In the genomic region with DNA sequence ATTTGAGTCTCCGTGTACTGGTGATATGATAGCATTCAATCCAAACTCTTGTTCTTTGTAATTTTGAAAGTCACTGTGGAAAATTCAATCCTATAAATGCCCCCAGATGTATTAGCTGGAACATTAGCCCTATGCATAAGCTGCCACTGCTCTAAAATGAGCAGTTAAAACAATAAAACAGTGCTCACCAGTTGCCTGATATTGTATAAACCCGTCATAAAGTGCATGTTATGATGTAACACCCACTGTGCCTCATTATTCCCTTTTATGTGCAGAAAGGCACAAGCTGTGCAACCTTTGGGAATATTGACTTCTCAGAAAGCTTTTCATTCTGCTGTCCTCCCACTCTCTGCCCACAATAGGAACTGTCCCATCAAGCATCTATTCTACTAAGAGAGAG, we compare ENCODE assay signal across 27 mouse cellular contexts.
"Had no signal": no experiment of that assay in that cellular context is flagged by ENCODE, and none has a peak within 500 bp of the region (broad histone marks: within the 10 kb centered on the region; RNA-seq: fewer than 3 reads in every experiment).

No protein-coding gene starts in this region.

- H3K9me3 ChIP-seq: embryonic facial prominence, embryonic 10.5 days; embryonic facial prominence, embryonic 12.5 days; embryonic facial prominence, embryonic 13.5 days; embryonic facial prominence, embryonic 15.5 days; forebrain, embryonic 10.5 days; forebrain, embryonic 12.5 days; forebrain, embryonic 13.5 days had no signal

- H3K27me3 ChIP-seq: embryonic facial prominence, embryonic 12.5 days; embryonic facial prominence, embryonic 13.5 days; embryonic facial prominence, embryonic 15.5 days; forebrain, embryonic 12.5 days; forebrain, embryonic 13.5 days had no signal

- H3K36me3 ChIP-seq: embryonic facial prominence, embryonic 10.5 days; embryonic facial prominence, embryonic 12.5 days; embryonic facial prominence, embryonic 13.5 days; embryonic facial prominence, embryonic 15.5 days; forebrain, embryonic 10.5 days; forebrain, embryonic 12.5 days had no signal

- H3K27ac ChIP-seq: embryonic facial prominence, embryonic 10.5 days; embryonic facial prominence, embryonic 12.5 days; embryonic facial prominence, embryonic 13.5 days; embryonic facial prominence, embryonic 15.5 days; forebrain, embryonic 10.5 days; forebrain, embryonic 12.5 days; forebrain, embryonic 13.5 days; gastrocnemius, adult 2 months; heart, adult 2 months had no signal

- ATAC-seq: forebrain, embryonic 13.5 days; forebrain, embryonic 14.5 days; forebrain, embryonic 16.5 days; forebrain, postnatal 0 days had no signal

- H3K9ac ChIP-seq: embryonic facial prominence, embryonic 12.5 days; embryonic facial prominence, embryonic 13.5 days; embryonic facial prominence, embryonic 15.5 days; forebrain, embryonic 12.5 days; forebrain, embryonic 13.5 days; forebrain, postnatal 0 days had no signal

- H3K4me2 ChIP-seq: embryonic facial prominence, embryonic 12.5 days; embryonic facial prominence, embryonic 13.5 days; embryonic facial prominence, embryonic 15.5 days; forebrain, embryonic 12.5 days; forebrain, embryonic 13.5 days had no signal

- H3K4me3 ChIP-seq: embryonic facial prominence, embryonic 10.5 days; embryonic facial prominence, embryonic 12.5 days; embryonic facial prominence, embryonic 13.5 days; embryonic facial prominence, embryonic 15.5 days; erythroblast, embryonic 14.5 days; forebrain, embryonic 10.5 days; forebrain, embryonic 12.5 days; forebrain, embryonic 13.5 days; gastrocnemius, adult 2 months; heart, adult 2 months had no signal

- DNase-seq: cerebellum, adult 8-10 months; cerebellum, adult 9-10 months; cerebellum, adult 9-11 months; cerebellum, postnatal 10 days; cerebellum, postnatal 14 days; cerebellum, postnatal 25 days; cerebellum, postnatal 36 days; embryo, embryonic 11 days; forebrain, postnatal 0 days; gastrocnemius, adult 2 months; gastrocnemius, postnatal 10 days; gastrocnemius, postnatal 14 days; gastrocnemius, postnatal 25 days; gastrocnemius, postnatal 36 days; heart, adult 11 months; heart, adult 18-20 months; heart, adult 2 months had no signal

- H3K4me1 ChIP-seq: embryonic facial prominence, embryonic 10.5 days; embryonic facial prominence, embryonic 12.5 days; embryonic facial prominence, embryonic 13.5 days; embryonic facial prominence, embryonic 15.5 days; forebrain, embryonic 10.5 days; forebrain, embryonic 12.5 days; forebrain, embryonic 13.5 days had no signal
